Mouse (Mus musculus): ENCODE measurements at regions not wholly inside any gene's neighbourhood (a gene's known extent, or its start where the extent isn't known, plus 50 kb on each side); places are given as distances from the start of the nearest gene placed in this dataset.

- no peak overlapping the region for H3K27ac ChIP-seq (ENCODE audit: low read depth, low read length)
- no peaks in the 10 kb centered on the region for H3K27me3 ChIP-seq (ENCODE audit: control insufficient read depth, insufficient read depth, low read length)
- H3K9me3 ChIP-seq (ENCODE audit: control insufficient read depth, low read length) = no peaks in the 10 kb centered on the region
- no peaks in the 10 kb centered on the region for H3K4me1 ChIP-seq (ENCODE audit: control insufficient read depth, insufficient read depth, low read length)
- no peaks in the 10 kb centered on the region for H3K36me3 ChIP-seq (ENCODE audit: control insufficient read depth, insufficient read depth, low read length)
- H3K4me2 ChIP-seq (ENCODE audit: low read depth, low read length) = no peak overlapping the region
- H3K4me3 ChIP-seq (ENCODE audit: low read depth, low read length) = no peak overlapping the region
- no peak for ATAC-seq (ENCODE audit: low read depth)
- H3K9ac ChIP-seq (replicated peaks; ENCODE audit: low read depth, low read length) = no peak overlapping the region
- WGBS = 78% methylated on average over 1 of the region's 1 CpGs
These were observed 249.6 kb downstream of the Cdk5rap2 start for GRCm38 (mm10) chr4:70160525-70161224.

DNA sequence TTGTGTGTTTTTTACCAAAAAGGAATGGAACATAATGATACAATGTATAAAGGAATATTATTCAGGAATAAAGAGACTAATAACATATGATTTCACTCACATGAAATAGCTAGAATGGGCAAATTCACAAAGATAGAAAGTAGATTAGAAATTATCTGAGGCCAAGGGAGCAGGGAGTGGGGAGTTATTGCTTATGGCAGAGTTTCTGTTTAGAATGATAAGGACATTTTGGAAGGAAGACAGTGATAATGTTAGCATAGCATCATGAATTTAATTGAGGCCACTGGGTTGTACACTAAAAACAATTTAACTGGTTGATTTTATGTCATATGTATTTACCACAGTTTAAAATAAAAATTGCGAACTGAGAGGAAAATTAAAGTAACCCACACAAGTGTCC lies 250.2 kb downstream of the Cdk5rap2 start:
- Histone ChIP-seq H3K4me3 (ENCODE audit: low read depth, low read length) (no peak overlapping the region), H3K27ac (ENCODE audit: low read depth, low read length) (no peak overlapping the region), H3K9me3 (ENCODE audit: control insufficient read depth, low read length) (no peaks in the 10 kb centered on the region), H3K4me2 (ENCODE audit: low read depth, low read length) (no peak overlapping the region), H3K4me1 (ENCODE audit: control insufficient read depth, insufficient read depth, low read length) (no peaks in the 10 kb centered on the region), H3K27me3 (ENCODE audit: control insufficient read depth, insufficient read depth, low read length) (no peaks in the 10 kb centered on the region), H3K36me3 (ENCODE audit: control insufficient read depth, insufficient read depth, low read length) (no peaks in the 10 kb centered on the region), H3K9ac (replicated peaks; ENCODE audit: low read depth, low read length) (no peak overlapping the region)
- no peak for ATAC-seq (ENCODE audit: low read depth)
- 90% methylated on average over 1 of the region's 1 CpGs for WGBS

GRCm38 (mm10) chr4:70153179-70153578 lies 257.1 kb downstream of the Cdk5rap2 start:
- ATAC-seq (ENCODE audit: low read depth) = no peak
- Histone ChIP-seq H3K4me1 (ENCODE audit: control insufficient read depth, insufficient read depth, low read length) (no peaks in the 10 kb centered on the region), H3K9ac (replicated peaks; ENCODE audit: low read depth, low read length) (no peak overlapping the region), H3K36me3 (ENCODE audit: control insufficient read depth, insufficient read depth, low read length) (no peaks in the 10 kb centered on the region), H3K4me2 (ENCODE audit: low read depth, low read length) (no peak overlapping the region), H3K27me3 (ENCODE audit: control insufficient read depth, insufficient read depth, low read length) (no peaks in the 10 kb centered on the region), H3K9me3 (ENCODE audit: control insufficient read depth, low read length) (no peaks in the 10 kb centered on the region), H3K27ac (ENCODE audit: low read depth, low read length) (no peak overlapping the region), H3K4me3 (ENCODE audit: low read depth, low read length) (no peak overlapping the region)
- 70% methylated on average over 3 of the region's 3 CpGs for WGBS

DNA sequence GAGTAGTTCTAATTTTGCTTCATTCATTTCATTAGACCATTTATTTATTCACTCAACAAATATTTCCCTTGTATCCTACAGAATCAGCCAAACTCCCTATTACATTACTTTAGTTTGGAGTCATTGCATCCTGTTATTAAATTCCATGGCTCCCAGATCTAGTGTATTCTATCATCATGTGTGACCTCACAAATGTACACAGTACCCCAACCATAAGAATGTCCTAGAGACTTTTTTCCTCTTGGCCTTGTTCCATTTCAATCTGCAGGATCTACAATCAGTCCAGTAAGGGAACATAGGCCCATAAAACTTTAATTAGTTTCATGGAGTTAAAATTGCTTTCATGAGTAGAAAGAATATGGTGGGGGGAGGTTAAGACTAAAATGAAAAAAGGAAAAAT lies 301.2 kb downstream of the Cdk5rap2 start:
- ATAC-seq (ENCODE audit: low read depth) = no peak
- no peaks in the 10 kb centered on the region for H3K9me3 ChIP-seq (ENCODE audit: control insufficient read depth, low read length)
- no peaks in the 10 kb centered on the region for H3K27me3 ChIP-seq (ENCODE audit: control insufficient read depth, insufficient read depth, low read length)
- no peak overlapping the region for H3K27ac ChIP-seq (ENCODE audit: low read depth, low read length)
- no peaks in the 10 kb centered on the region for H3K4me1 ChIP-seq (ENCODE audit: control insufficient read depth, insufficient read depth, low read length)
- no peaks in the 10 kb centered on the region for H3K36me3 ChIP-seq (ENCODE audit: control insufficient read depth, insufficient read depth, low read length)
- H3K4me2 ChIP-seq (ENCODE audit: low read depth, low read length) = no peak overlapping the region
- H3K9ac ChIP-seq (replicated peaks; ENCODE audit: low read depth, low read length) = no peak overlapping the region
- no peak overlapping the region for H3K4me3 ChIP-seq (ENCODE audit: low read depth, low read length)

GRCm38 (mm10) chr4:70105776-70106175 lies 304.5 kb downstream of the Cdk5rap2 start:
- no peak overlapping the region for H3K27ac ChIP-seq (ENCODE audit: low read depth, low read length)
- H3K4me1 ChIP-seq (ENCODE audit: control insufficient read depth, insufficient read depth, low read length) = no peaks in the 10 kb centered on the region
- no peaks in the 10 kb centered on the region for H3K9me3 ChIP-seq (ENCODE audit: control insufficient read depth, low read length)
- WGBS = 92% methylated on average over 2 of the region's 2 CpGs
- no peak overlapping the region for H3K9ac ChIP-seq (replicated peaks; ENCODE audit: low read depth, low read length)
- ATAC-seq (ENCODE audit: low read depth) = no peak
- H3K36me3 ChIP-seq (ENCODE audit: control insufficient read depth, insufficient read depth, low read length) = no peaks in the 10 kb centered on the region
- no peaks in the 10 kb centered on the region for H3K27me3 ChIP-seq (ENCODE audit: control insufficient read depth, insufficient read depth, low read length)
- no peak overlapping the region for H3K4me3 ChIP-seq (ENCODE audit: low read depth, low read length)
- H3K4me2 ChIP-seq (ENCODE audit: low read depth, low read length) = no peak overlapping the region

GRCm38 (mm10) chr4:70097353-70097752 lies 312.9 kb downstream of the Cdk5rap2 start:
- H3K27me3 ChIP-seq (ENCODE audit: control insufficient read depth, insufficient read depth, low read length) = no peaks in the 10 kb centered on the region
- 90% methylated on average over 3 of the region's 3 CpGs for WGBS
- no peak overlapping the region for H3K4me2 ChIP-seq (ENCODE audit: low read depth, low read length)
- no peak for ATAC-seq (ENCODE audit: low read depth)
- no peaks in the 10 kb centered on the region for H3K36me3 ChIP-seq (ENCODE audit: control insufficient read depth, insufficient read depth, low read length)
- H3K4me1 ChIP-seq (ENCODE audit: control insufficient read depth, insufficient read depth, low read length) = no peaks in the 10 kb centered on the region
- no peak overlapping the region for H3K4me3 ChIP-seq (ENCODE audit: low read depth, low read length)
- H3K9ac ChIP-seq (replicated peaks; ENCODE audit: low read depth, low read length) = no peak overlapping the region
- no peaks in the 10 kb centered on the region for H3K9me3 ChIP-seq (ENCODE audit: control insufficient read depth, low read length)
- H3K27ac ChIP-seq (ENCODE audit: low read depth, low read length) = no peak overlapping the region

GRCm38 (mm10) chr4:70078206-70078605 lies 332.0 kb downstream of the Cdk5rap2 start:
- Histone ChIP-seq H3K4me1 (ENCODE audit: control insufficient read depth, insufficient read depth, low read length) (no peaks in the 10 kb centered on the region), H3K27me3 (ENCODE audit: control insufficient read depth, insufficient read depth, low read length) (no peaks in the 10 kb centered on the region), H3K36me3 (ENCODE audit: control insufficient read depth, insufficient read depth, low read length) (no peaks in the 10 kb centered on the region), H3K4me3 (ENCODE audit: low read depth, low read length) (no peak overlapping the region), H3K4me2 (ENCODE audit: low read depth, low read length) (no peak overlapping the region), H3K9ac (replicated peaks; ENCODE audit: low read depth, low read length) (no peak overlapping the region), H3K9me3 (ENCODE audit: control insufficient read depth, low read length) (no peaks in the 10 kb centered on the region), H3K27ac (ENCODE audit: low read depth, low read length) (no peak overlapping the region)
- ATAC-seq (ENCODE audit: low read depth) = no peak

- Histone ChIP-seq H3K36me3 (ENCODE audit: control insufficient read depth, insufficient read depth, low read length) (no peaks in the 10 kb centered on the region), H3K9ac (replicated peaks; ENCODE audit: low read depth, low read length) (no peak overlapping the region), H3K4me2 (ENCODE audit: low read depth, low read length) (no peak overlapping the region), H3K4me3 (ENCODE audit: low read depth, low read length) (no peak overlapping the region), H3K27ac (ENCODE audit: low read depth, low read length) (no peak overlapping the region), H3K9me3 (ENCODE audit: control insufficient read depth, low read length) (no peaks in the 10 kb centered on the region), H3K4me1 (ENCODE audit: control insufficient read depth, insufficient read depth, low read length) (no peaks in the 10 kb centered on the region), H3K27me3 (ENCODE audit: control insufficient read depth, insufficient read depth, low read length) (no peaks in the 10 kb centered on the region)
- 78% methylated on average over 1 of the region's 1 CpGs for WGBS
- no peak for ATAC-seq (ENCODE audit: low read depth)
These were observed 347.7 kb downstream of the Cdk5rap2 start for GRCm38 (mm10) chr4:70062516-70062915.

DNA sequence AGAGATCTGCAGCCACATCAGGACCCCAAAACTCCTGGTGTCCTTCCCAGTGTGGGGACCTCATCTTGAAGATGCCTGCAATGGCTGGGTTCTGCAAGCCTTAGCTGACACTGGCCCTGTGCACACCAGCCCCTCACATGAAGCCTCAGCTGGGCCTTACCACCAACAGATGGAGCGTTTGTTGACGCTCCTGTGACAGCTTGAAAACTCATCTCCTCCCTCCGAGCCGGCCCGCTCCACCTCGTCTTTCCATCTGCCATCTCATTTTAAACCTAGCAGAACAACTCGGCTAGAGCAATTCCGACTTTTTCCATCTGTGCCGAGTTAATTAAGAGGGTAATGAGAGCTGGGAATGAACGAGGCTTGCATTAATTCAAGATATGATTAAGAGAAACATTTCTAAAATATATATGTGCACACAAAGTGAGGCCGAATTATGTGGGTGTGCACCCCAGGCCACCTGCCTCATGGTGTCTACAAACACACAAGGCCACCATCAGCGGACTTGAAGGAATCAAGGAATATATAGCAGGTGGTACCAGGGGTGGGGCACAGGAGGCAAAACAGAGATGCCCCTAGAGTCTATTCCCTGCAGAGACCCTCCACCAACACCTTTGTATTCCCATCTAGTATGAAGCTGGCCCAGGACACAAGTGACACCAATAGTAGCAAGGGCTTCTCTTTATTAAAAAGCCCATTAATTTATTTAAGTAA lies 351.3 kb downstream of the Cdk5rap2 start:
- Histone ChIP-seq H3K9me3 (ENCODE audit: control insufficient read depth, low read length) (no peaks in the 10 kb centered on the region), H3K4me1 (ENCODE audit: control insufficient read depth, insufficient read depth, low read length) (no peaks in the 10 kb centered on the region), H3K4me2 (ENCODE audit: low read depth, low read length) (no peak overlapping the region), H3K27ac (ENCODE audit: low read depth, low read length) (no peak overlapping the region), H3K36me3 (ENCODE audit: control insufficient read depth, insufficient read depth, low read length) (no peaks in the 10 kb centered on the region), H3K9ac (replicated peaks; ENCODE audit: low read depth, low read length) (no peak overlapping the region), H3K4me3 (ENCODE audit: low read depth, low read length) (no peak overlapping the region), H3K27me3 (ENCODE audit: control insufficient read depth, insufficient read depth, low read length) (no peaks in the 10 kb centered on the region)
- peak; percentile 74 for ATAC-seq (ENCODE audit: low read depth)
- WGBS = 74% methylated on average over 12 of the region's 12 CpGs

All from neural tube, embryonic 14.5 days (tissue).